Mouse (Mus musculus) lung, adult 2 months (tissue): ENCODE data around the gene Hnrnpa1. TPM values are rescaled to one million over a fixed set of nuclear protein-coding genes. Genes with fewer than 3 reads are reported as not detected.
"Not testable (repeated sequence)": the region's sequence is repeated elsewhere in the genome, so short reads cannot be mapped to it uniquely, and the experiment has no call there.

ENCODE experiments used
- DNase-seq: peaks from one replicate; pipeline ENCODE4 v3.0.0; 2022
- H3K4me1 ChIP-seq: fragments of 200-500 bp; 2 replicates; pipeline ENCODE4 v1.6.1; 2011; ENCODE audit warnings: low read length; ENCODE audit not compliant: control insufficient read depth, insufficient read depth
- H3K4me3 ChIP-seq: fragments of 200-500 bp; replicated peaks from 2 replicates; pipeline ENCODE3; 2011; ENCODE audit warnings: low read depth, mild to moderate bottlenecking, control low read depth, low read length; ENCODE audit errors: extremely low read depth
- CTCF ChIP-seq: fragments of 200-500 bp; IDR thresholded peaks from 2 replicates; pipeline ENCODE4 v1.5.1; 2011; ENCODE audit warnings: mild to moderate bottlenecking, low read length, control low read depth; ENCODE audit not compliant: insufficient read depth
- POLR2A ChIP-seq: fragments of 200-500 bp; IDR thresholded peaks from 2 replicates; pipeline ENCODE4 v1.6.1; 2011; ENCODE audit warnings: low read depth, mild to moderate bottlenecking, control low read depth, low read length, borderline replicate concordance; ENCODE audit errors: extremely low read depth
- WGBS: fragments of 180-500 bp; shearing (Covaris S2); methylation state at CpG from one replicate; pipeline ENCODE4 v1.1.7; 2018; 5-methylcytosine and 5-hydroxymethylcytosine counted together
- polyA plus RNA-seq: library from polyadenylated mRNA; depleted of rRNA; stranded (reverse); fragments of >200 nt; gene quantifications from 2 replicates; pipeline ENCODE4 v1.2.3, GENCODE M21; 2012

The Hnrnpa1 gene
- polyA plus RNA-seq, 1 experiment: 93.5 TPM

DNA sequence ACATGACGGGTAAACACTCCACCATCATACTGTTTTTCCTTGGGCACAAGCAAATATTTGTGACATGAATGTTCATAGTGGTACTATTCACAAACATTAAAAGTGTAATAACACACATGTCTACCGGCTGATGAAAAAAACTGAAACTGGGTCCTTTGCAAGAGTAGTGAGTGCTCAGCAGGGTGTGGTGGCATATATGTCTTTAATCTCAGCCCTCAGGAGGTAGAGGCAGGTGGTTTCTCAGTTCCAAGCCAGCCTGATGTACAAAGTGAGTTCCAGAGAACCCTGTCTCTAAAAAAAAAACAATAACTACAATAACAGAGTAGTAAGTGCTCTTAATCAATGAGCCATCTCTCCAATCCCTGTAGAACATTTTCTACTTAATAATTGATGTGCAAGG lies 24.6 kb downstream of the Hnrnpa1 start:
- no peak for TF ChIP-seq POLR2A
- no peak for TF ChIP-seq CTCF
- H3K4me3 ChIP-seq: no peak overlapping the region
- DNase-seq: no peak
- 88% methylated on average over 2 of the region's 2 CpGs for WGBS
- no peaks in the 10 kb centered on the region for H3K4me1 ChIP-seq

DNA sequence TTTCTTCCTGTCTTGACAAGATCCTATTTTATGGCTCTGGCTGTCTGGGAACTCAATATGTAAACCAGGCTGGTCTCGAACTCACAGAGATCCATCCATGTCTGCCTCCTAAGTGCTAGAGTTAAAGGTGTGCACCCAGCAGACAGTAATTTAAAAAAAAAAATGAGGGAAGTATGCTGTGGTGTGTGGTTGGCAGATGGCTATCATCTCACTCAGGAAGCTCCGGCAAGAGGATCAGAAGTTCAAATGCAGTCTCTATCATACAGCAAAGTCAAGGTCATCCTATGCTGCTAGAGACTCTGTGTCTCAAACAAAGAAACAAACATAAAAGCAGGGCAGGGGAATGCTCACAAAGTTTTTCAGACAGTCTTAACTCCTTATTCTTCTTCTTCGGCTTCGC lies 28.7 kb downstream of the Hnrnpa1 start:
- no peak for DNase-seq
- TF ChIP-seq CTCF: no peak
- TF ChIP-seq POLR2A: no peak
- peaks cover 5% of the 10 kb centered on the region for H3K4me1 ChIP-seq
- 71% methylated on average over 4 of the region's 4 CpGs for WGBS
- H3K4me3 ChIP-seq: no peak overlapping the region

DNA sequence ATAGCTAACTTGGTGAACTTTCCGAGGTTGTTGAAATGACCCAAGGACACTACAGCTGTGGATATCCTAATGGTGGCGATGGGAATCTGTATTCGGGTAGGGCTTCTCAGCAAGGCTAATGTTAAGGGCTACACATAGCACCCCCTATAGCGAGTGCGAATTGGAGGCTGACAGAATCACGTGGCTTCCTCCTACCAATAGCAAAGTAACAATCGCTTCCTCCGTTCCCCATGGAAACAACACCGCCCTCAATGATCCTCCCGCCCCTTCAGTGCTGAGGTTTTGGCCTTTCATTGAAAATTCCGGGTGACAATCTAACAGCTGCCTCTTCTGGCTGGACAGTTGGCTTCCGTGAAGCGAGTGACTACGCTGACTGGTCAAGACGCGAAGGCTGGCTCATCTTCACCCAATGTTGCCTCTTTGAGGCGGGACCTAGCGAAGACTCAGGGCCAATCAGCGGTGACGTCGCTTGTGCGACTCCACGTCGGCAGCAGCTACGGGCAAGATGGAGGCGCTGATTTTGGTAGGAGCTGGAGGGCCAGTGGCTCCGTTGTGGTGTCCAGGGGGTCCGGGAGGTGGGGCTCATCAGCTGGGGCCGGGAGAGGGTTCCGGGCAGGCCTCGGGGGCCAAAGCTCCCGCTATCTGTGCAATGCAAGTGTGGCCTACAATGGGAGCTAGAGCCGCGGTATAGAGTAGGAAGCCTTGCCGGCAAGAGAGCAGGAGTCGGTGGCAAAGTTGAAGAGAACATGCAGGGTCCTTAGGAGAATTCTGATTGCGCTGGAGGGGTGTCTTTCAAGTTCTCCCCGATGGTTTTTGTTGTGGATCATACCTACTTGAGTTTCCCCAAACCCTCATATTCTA lies 32.4 kb downstream of the Hnrnpa1 start, which contains the start of gene Copz1:
Gene Copz1 (plus strand): TSS at position 296 of the 861 bp plus-strand sequence.
- WGBS: under 1% methylated on average over 38 of the region's 38 CpGs

DNA sequence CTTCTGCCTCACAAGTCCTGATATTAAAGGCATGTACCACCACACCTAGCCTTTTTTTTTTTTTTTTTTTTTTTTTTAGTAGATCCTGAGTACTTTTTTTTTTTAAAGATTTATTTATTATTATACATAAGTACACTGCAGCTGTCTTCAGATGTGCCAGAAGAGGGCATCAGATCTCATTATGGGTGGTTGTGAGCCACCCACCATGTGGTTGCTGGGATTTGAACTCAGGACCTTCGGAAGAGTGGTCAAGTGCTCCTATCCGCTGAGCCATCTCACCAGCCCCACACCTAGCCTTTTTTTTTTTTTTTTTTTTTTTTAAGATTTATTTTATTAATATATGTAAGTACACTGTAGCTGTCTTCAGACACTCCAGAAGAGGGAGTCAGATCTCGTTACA lies 35.7 kb downstream of the Hnrnpa1 start:
- H3K4me3 ChIP-seq, DNase-seq: not testable (repeated sequence)
- peaks cover 10% of the 10 kb centered on the region for H3K4me1 ChIP-seq
- WGBS: 89% methylated on average over 3 of the region's 3 CpGs

More for the DNA sequence above, 32.4 kb downstream of the Hnrnpa1 start, which contains the start of gene Copz1:
- peak; percentile 91 for DNase-seq
- TF ChIP-seq CTCF (no peak), POLR2A (peak; percentile 96)
- peaks cover 10% of the 10 kb centered on the region for H3K4me1 ChIP-seq
- peak within 1 kb of the TSS; percentile 82 for H3K4me3 ChIP-seq

DNA sequence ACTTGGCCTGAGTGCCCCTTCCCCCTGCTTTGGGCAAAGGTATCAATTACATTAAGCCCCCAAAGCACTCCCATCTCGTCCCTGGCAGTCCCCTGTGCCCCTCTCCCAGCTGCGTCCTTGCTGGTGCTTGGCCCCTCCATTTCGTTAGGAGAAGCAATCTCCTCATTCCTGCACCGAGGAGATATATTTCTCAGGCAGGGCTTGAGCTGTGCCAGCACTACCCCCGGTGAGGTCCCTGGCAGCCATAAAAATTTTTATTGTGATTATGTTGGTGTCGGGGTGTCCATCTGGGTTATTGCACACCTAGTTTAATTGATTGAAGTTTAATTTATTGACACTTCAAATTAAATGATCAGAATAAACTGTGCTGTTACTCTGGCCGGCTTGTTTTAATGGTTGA lies 37.7 kb downstream of the Hnrnpa1 start:
- Histone ChIP-seq H3K4me3 (no peak overlapping the region), H3K4me1 (peaks cover 10% of the 10 kb centered on the region)
- DNase-seq: no peak
- 72% methylated on average over 7 of the region's 7 CpGs for WGBS
- TF ChIP-seq CTCF (no peak), POLR2A (no peak)

DNA sequence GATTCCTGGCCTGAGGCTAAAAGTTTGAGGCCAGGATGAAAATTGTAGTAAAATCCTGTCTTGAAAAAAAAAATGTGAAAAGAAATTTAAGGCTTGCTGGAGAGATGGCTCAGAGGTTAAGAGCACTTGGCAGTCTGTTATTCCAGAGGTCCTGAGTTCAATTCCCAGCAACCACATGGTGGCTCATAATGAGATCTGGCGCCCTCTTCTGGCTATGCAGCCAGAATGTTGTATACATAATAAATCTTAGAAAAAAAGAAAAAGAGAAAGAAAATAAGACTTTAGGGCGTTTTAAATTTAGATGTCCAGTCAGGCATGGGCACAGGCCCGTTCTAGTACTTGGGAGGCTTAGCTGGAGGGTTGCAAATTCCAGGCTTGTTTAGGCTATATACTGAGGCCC lies 39.5 kb downstream of the Hnrnpa1 start:
- no peak overlapping the region for H3K4me3 ChIP-seq
- no peak for DNase-seq
- H3K4me1 ChIP-seq: no peaks in the 10 kb centered on the region; the same call in 1 of the 2 replicates
- WGBS: 49% methylated on average over 3 of the region's 3 CpGs
- TF ChIP-seq CTCF: no peak
- no peak for TF ChIP-seq POLR2A

DNA sequence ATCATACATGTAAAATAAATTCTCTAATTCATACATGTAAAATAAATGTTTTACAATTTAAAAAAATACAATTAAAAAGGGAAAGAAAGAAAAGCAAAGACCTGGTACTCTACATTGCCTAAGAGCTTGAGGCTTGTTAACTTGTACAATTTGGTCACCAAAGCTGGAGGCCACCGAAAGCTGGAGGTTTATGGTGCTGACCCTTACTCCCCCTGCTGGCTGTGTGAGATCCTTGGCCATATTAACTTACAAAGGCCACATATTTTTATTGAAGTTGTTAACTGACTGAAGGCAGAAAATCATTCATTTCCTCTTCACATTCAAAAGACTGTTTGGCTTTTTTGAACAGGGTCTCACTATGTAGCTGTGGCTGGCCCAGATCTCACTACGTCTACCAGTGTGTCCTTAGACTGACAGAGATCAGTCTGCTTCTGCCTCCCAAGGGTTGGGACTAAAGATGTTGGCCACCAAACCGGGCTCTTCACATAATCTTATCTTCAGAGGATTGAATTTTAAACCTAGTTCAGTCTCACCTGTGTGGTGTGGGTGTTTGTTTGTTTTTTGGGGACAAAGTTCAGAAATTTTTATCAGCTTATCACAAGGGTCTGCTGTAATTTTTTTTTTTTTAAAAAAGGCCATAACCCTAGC lies 40.7 kb downstream of the Hnrnpa1 start:
- 50% methylated on average over 3 of the region's 3 CpGs for WGBS
- Histone ChIP-seq H3K4me1 (peaks cover 3% of the 10 kb centered on the region), H3K4me3 (no peak overlapping the region)
- DNase-seq: no peak
- no peak for TF ChIP-seq POLR2A
- peak; percentile 71 for TF ChIP-seq CTCF

DNA sequence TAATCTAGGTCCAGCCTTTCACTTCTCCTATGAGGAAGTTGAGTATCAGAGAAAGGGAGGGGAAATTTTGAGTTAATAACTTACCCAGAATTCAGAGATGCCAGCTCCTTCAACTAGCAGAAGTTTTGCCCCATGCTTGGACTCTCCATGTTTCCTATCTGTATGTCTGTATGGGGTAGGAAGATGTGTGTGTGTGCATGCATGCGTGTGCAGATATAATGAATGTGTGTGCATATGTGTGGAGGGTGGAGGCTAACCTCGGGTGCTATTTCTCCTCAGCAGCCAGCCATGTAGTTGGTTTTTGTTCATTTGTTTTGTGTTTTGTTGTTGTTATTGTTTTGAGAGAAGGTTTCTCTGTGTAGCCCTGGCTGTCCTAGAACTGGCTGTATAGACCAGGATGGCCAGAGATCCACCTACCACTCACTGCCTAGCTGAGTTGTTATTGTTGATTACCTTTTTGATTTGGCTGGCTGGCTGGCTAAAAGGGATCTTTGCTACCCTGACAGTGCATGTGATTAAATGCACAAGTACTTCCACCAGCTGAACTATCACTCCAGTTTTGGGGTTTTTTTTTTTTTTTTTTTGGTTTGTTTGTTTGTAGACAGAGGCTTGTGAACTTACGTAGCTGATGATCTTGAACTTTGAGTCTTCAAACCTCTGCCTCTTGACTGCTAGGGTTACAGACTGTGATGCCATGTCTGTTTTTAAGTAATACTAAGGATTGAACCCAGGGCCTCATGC lies 41.4 kb downstream of the Hnrnpa1 start:
- Histone ChIP-seq H3K4me3 (no peak overlapping the region), H3K4me1 (peaks cover 8% of the 10 kb centered on the region)
- 85% methylated on average over 3 of the region's 3 CpGs for WGBS
- no peak for DNase-seq
- TF ChIP-seq CTCF (no peak), POLR2A (no peak)

DNA sequence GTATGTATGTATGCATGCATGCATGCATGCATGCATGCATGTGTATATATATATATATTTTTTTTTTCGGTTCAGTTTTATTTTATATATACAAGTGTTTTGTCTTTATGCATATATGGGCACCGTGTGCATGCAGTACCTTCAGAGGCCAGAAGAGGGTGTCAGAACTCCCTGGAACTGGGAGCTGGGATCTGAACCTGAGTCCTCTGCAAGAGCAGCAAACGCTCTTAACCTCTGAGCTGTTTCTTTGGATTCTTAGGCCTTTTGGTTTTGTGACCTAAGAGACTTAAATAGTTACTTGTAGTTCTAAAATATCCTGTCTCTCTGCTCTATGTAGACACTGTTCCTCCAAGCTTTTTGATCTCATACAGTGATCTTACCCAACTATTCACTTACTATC lies 43.8 kb downstream of the Hnrnpa1 start:
- peak; percentile 52 for DNase-seq
- TF ChIP-seq POLR2A (no peak), CTCF (peak; percentile 70)
- Histone ChIP-seq H3K4me3 (no peak overlapping the region), H3K4me1 (peaks cover 8% of the 10 kb centered on the region)
- 67% methylated on average over 3 of the region's 3 CpGs for WGBS
